Mouse (Mus musculus) testis, adult 2 months (tissue): ENCODE measurements at regions not wholly inside any gene's neighbourhood (a gene's known extent, or its start where the extent isn't known, plus 50 kb on each side); places are given as distances from the start of the nearest gene placed in this dataset.

Source experiments
- CTCF ChIP-seq: fragments of 200-500 bp; IDR thresholded peaks from 2 replicates; pipeline ENCODE4 v1.5.1; 2012; ENCODE audit warnings: low read depth, mild to moderate bottlenecking, inconsistent platforms, low read length, moderate library complexity; ENCODE audit not compliant: control insufficient read depth, insufficient read depth, insufficient replicate concordance
- POLR2A ChIP-seq: fragments of 200-500 bp; IDR thresholded peaks from 2 replicates; pipeline ENCODE4 v1.6.1; 2012; ENCODE audit warnings: low read depth, mild to moderate bottlenecking, inconsistent platforms, low read length, moderate library complexity; ENCODE audit not compliant: control insufficient read depth

DNA sequence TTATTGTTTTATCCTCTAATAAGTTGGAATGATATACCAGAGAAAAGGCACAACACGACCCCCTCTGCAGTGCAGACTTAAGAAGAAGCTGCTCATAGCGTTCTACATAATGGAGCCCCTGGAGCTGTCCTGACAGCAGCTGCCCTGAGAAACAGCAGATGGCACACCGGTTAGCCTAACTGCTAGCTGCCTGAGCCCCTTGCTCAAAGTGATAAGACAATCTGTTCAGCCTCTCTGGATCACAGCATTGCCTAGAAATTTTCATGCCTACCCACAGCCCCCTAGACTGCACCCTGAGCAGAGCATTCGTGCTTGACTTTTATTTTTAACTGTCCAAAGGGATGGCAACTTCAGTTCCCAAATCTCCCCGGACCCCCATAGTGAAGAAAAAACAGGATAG, 132.4 kb upstream of the Gm34302 start:
- TF ChIP-seq POLR2A (no peak), CTCF (no peak)
